Comparison of ENCODE assay signal across 28 mouse cellular contexts in the genomic region with DNA sequence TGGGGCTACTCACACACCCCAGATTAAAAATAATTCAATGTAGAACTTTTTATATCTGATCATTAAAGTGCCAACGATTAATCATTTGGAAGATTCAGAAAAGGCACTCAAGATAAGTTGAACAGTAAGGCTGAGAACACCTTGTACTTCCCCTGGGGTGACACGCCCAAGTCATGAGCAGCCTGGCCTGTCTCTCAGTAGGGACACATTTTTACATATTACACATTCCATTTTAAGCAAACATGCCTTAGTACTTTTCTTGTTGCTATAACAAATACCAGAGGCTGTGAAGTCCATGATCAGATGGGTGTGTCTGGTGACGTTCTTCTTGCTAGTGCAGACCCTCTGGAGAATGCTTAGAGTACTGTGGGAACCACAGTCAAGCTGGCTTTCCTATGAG.
"Had no signal": no experiment of that assay in that cellular context is flagged by ENCODE, and none has a peak within 500 bp of the region (broad histone marks: within the 10 kb centered on the region; RNA-seq: fewer than 3 reads in every experiment).

No protein-coding gene starts in this region.

- H3K27ac ChIP-seq: embryonic facial prominence, embryonic 10.5 days; embryonic facial prominence, embryonic 12.5 days; embryonic facial prominence, embryonic 13.5 days; embryonic facial prominence, embryonic 15.5 days; forebrain, embryonic 10.5 days; forebrain, embryonic 12.5 days; forebrain, embryonic 13.5 days; forebrain, embryonic 15.5 days; gastrocnemius, adult 2 months; heart, adult 2 months had no signal

- H3K9me3 ChIP-seq: embryonic facial prominence, embryonic 10.5 days; embryonic facial prominence, embryonic 12.5 days; embryonic facial prominence, embryonic 13.5 days; embryonic facial prominence, embryonic 15.5 days; forebrain, embryonic 10.5 days; forebrain, embryonic 12.5 days; forebrain, embryonic 13.5 days; forebrain, embryonic 15.5 days had no signal

- DNase-seq: cerebellum, adult 2 months; cerebellum, adult 8-10 months; cerebellum, adult 9-10 months; cerebellum, adult 9-11 months; cerebellum, postnatal 10 days; cerebellum, postnatal 14 days; cerebellum, postnatal 25 days; cerebellum, postnatal 36 days; embryo, embryonic 11 days; forebrain, postnatal 0 days; gastrocnemius, adult 2 months; gastrocnemius, postnatal 10 days; gastrocnemius, postnatal 14 days; gastrocnemius, postnatal 25 days; gastrocnemius, postnatal 36 days; heart, adult 18-20 months; heart, adult 2 months had no signal

- ATAC-seq: forebrain, embryonic 13.5 days; forebrain, embryonic 14.5 days; forebrain, embryonic 15.5 days; forebrain, embryonic 16.5 days; forebrain, postnatal 0 days had no signal

- H3K9ac ChIP-seq: embryonic facial prominence, embryonic 12.5 days; embryonic facial prominence, embryonic 13.5 days; embryonic facial prominence, embryonic 15.5 days; forebrain, embryonic 12.5 days; forebrain, embryonic 13.5 days; forebrain, embryonic 15.5 days; forebrain, postnatal 0 days had no signal

- H3K27me3 ChIP-seq: embryonic facial prominence, embryonic 12.5 days; embryonic facial prominence, embryonic 13.5 days; embryonic facial prominence, embryonic 15.5 days; forebrain, embryonic 12.5 days; forebrain, embryonic 15.5 days had no signal

- H3K4me2 ChIP-seq: embryonic facial prominence, embryonic 12.5 days; embryonic facial prominence, embryonic 13.5 days; embryonic facial prominence, embryonic 15.5 days; forebrain, embryonic 12.5 days; forebrain, embryonic 13.5 days; forebrain, embryonic 15.5 days had no signal

- H3K36me3 ChIP-seq: embryonic facial prominence, embryonic 10.5 days; embryonic facial prominence, embryonic 12.5 days; embryonic facial prominence, embryonic 13.5 days; embryonic facial prominence, embryonic 15.5 days; forebrain, embryonic 10.5 days; forebrain, embryonic 12.5 days; forebrain, embryonic 15.5 days had no signal

- H3K4me1 ChIP-seq: embryonic facial prominence, embryonic 10.5 days; embryonic facial prominence, embryonic 12.5 days; embryonic facial prominence, embryonic 13.5 days; embryonic facial prominence, embryonic 15.5 days; forebrain, embryonic 10.5 days; forebrain, embryonic 12.5 days; forebrain, embryonic 13.5 days; forebrain, embryonic 15.5 days had no signal

- H3K4me3 ChIP-seq: embryonic facial prominence, embryonic 10.5 days; embryonic facial prominence, embryonic 12.5 days; embryonic facial prominence, embryonic 13.5 days; embryonic facial prominence, embryonic 15.5 days; erythroblast, embryonic 14.5 days; forebrain, embryonic 10.5 days; forebrain, embryonic 12.5 days; forebrain, embryonic 13.5 days; forebrain, embryonic 15.5 days; gastrocnemius, adult 2 months; heart, adult 2 months had no signal
